Mouse (Mus musculus) layer of hippocampus, adult 9-11 months (tissue): ENCODE measurements around the gene Erv3.

Experiments
- DNase-seq: peaks from one replicate; pipeline ENCODE4 v3.0.0; 2022

Erv3 gene

GRCm38 (mm10) chr2:131859721-131860120, at the start of gene Erv3:
Gene Erv3, minus strand, starts transcription at chr2:131859747.
- no peak for DNase-seq

- DNase-seq, result no peak
Measured at GRCm38 (mm10) chr2:131908906-131909305, 49.4 kb upstream of the Erv3 start.

DNA sequence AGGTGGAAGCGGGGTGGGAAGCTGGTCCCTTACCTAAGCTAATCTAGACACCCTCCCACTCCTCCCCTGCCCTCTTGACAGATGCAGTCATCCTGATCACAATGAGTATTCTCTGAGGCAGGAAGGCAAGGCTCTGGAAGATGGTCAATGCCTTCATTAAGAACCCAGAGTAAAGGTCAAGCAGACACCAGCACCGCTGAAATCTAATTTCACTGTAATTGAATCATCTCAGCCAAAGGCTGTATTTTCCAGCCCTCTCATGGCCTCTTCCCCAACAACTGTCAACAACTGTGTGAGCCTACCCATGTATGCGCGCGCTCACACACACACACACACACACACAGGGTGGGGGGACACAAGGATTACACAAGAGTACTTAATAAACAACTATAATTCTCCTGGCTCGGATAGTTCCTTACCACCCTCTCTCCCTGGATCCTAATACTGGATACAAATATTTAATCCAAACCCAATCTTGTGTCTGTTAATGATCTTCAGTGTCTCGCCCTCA, 48.9 kb upstream of the Erv3 start:
- DNase-seq, result no peak

- DNase-seq, result no peak
Measured at GRCm38 (mm10) chr2:131907311-131907710, 47.8 kb upstream of the Erv3 start.

- no peak for DNase-seq
Measured at GRCm38 (mm10) chr2:131906846-131907245, 47.3 kb upstream of the Erv3 start.

DNA sequence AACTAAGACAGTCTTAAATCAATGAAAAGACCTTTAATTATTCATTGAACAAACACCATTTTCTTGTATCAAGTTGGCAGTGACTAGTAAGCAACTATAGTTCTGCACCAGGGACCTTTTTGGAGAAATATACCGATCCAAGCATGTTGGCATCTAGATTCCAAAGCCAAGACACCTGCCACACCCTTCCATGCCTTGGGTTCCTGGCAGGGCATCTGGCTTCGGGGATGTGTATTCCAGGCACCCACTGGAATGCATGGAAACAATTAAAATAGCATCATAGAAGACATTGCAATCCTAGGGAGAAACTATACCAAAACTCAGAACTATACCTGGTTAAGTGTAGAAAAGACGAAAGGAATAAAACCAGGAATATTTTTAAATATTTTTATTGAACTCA, 46.7 kb upstream of the Erv3 start:
- DNase-seq, result no peak

DNA sequence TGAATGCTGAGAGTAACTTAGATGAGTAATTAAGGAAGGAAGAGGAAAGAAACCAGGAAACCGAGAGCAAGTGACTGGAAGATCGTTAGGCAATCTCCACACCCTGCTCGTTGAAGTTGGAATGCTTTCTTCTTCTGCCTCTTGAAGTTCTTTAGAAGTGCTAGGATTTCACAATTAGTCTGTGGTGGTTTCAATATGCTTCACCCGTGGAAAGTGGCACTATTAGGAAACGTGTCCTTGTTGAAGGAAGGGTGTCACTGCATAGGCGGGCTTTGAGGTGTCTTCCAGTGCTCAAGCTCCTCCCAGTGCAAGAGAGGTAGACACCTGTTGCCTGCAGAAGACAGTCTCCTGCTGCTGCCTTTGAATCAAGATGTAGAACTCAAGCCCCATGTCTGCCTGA, 46.2 kb upstream of the Erv3 start:
- no peak for DNase-seq

GRCm38 (mm10) chr2:131905025-131905424, 45.5 kb upstream of the Erv3 start:
- no peak for DNase-seq

GRCm38 (mm10) chr2:131902867-131903266, 43.3 kb upstream of the Erv3 start:
- no peak for DNase-seq

DNA sequence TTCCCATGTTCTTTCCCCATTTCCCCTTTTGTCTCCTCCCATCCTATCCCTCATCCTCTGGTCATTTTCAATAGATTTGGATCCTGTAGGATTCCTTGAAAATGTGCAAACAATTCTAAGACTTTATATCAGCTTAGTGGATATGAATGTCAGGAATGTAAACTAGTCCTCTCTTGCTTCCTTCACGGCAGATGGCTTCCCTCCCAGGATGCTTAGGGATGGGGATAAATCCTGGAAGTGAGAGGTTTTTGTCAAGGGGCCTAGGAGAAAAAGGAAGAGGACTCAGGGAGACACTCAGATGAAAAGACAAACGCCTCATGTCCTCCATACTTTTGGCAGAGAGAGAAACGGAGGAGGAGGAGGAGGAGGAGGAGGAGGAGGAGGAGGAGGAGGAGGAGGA, 42.9 kb upstream of the Erv3 start:
- DNase-seq, result no peak

DNA sequence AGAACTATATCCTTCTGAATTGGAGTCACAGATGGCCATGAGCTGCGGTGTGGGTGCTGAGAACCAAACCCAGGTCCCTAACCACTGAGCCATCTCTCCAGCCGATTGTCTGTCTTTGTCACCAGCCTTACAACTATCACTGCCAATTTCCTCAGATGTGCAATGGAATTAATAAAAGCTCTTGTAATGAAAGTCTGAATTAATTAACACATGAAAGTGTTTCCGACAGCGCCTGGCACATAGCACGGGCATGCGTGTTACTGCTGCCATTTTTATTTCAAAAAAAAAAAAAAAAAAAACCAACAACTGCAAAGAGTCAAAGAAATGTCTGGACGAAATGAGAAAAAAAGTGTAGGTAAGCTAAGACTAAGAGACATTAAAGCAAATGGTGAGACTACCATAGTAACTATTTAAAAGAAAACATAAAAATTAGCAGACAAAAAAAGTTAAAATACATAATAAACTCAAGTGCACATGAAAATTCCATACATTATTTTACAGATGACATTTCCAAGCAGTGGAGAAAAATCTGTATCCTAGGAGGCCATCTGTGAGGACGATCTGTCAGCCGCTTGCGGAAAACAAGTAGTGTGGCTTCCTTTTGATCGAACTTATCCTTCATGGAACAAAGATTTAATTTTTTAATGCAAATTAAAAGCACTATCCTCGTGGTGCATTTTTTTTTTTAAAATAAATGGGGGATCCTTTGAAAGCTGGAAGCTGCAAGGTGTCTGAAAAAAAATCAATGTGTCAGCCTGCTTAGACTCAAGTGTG, 38.0 kb upstream of the Erv3 start:
- no peak for DNase-seq

- DNase-seq, result no peak
Measured at GRCm38 (mm10) chr2:131896011-131896410, 36.5 kb upstream of the Erv3 start.

GRCm38 (mm10) chr2:131895106-131895505, 35.6 kb upstream of the Erv3 start:
- DNase-seq, result no peak

- DNase-seq, result no peak
Measured at GRCm38 (mm10) chr2:131892534-131892933, 33.0 kb upstream of the Erv3 start.

DNA sequence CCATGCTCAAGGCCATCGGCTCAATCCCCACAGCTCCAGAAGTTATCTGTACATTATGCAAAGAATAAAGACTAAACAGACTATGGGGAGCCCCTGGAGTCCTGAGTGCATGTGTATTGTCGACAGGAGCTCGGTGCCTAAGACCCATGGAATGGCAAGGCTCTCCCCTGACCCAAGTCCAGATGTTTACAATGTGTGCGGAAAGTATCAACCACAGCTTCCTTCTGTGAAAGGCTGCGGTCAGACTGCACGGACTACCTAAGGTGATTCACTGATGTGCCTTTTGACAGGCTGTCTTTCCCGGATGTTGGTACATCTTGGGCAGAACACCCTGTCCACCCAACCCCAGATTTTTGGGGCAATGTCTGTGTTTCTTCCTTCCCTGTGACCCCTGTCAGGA, 28.7 kb upstream of the Erv3 start:
- DNase-seq, result no peak

DNA sequence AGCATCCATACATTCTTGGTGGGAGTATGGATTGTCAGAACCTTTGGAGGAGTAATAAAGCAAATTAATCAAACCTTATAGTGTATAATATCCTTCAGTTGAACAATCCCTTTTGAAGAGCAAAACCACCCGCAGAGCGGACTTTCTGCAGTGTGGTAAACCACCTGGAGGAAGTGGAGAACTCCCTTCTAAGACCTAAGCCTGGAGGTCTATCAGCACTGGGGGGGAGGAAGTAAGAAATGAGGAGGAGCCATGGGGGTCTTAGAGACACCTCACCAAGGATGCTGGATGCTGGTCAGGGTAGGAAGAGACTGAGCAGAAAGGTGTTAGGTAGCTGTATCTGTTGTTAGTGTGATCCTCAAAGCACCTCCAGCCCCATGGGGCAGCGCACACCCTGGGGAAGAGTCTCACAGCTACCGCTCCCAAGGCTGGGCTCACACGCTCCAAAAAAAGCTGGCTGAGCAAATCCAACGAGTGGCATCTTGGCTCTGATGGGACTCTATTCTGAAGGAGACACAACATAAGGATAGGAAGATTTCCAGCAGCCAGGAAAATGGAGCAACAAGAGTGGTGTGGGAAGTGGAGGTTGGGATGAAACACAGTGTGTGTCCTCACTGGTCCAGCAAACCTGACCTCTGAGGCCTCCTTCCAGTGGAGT, 27.1 kb upstream of the Erv3 start:
- DNase-seq, result no peak

DNA sequence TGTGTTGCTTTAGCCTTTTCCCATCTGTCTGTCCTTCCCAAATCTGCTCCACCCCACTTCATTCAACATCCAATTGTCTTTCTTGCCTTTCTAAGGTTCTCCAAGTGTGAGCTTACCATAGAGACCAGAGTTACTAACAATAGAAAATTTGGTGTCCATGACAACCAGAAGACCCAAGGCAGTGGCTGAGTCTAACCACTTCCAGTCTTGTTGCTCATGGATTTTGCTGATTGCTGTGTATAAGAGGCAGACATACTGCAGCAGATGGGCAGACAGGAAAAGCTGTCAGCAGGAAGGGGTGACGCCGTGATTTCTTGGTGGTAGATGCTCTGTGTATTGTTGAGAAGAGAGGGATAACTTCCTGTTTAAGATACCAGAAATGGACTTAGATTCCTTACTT, 23.6 kb upstream of the Erv3 start:
- peak; percentile 85 for DNase-seq

- no peak for DNase-seq
Measured at GRCm38 (mm10) chr2:131881766-131882165, 22.2 kb upstream of the Erv3 start.

- DNase-seq, result no peak
Measured at GRCm38 (mm10) chr2:131876551-131877265, 17.2 kb upstream of the Erv3 start.

DNA sequence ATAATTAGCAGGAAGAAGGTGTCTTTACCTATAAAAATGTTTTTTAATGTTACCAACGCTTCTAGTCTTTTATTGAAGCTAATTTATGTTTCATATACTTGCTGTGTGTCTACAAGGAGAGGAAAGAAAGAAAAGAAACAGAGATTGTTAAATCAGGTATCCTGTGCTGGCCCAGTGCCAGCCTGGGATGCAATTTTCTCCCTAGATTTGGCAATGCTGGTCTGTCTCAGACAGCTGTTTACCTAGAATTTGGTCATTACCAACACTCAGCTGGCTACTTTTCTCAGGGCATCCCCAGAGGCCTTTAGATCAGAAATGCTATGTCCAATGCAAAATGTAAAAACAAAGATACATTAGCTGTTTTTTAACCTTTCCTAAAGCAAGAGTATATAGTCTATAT, 13.8 kb upstream of the Erv3 start:
- no peak for DNase-seq

- no peak for DNase-seq
Measured at GRCm38 (mm10) chr2:131868983-131869382, 9.4 kb upstream of the Erv3 start.

GRCm38 (mm10) chr2:131866676-131867075, 7.1 kb upstream of the Erv3 start:
- DNase-seq, result no peak

DNA sequence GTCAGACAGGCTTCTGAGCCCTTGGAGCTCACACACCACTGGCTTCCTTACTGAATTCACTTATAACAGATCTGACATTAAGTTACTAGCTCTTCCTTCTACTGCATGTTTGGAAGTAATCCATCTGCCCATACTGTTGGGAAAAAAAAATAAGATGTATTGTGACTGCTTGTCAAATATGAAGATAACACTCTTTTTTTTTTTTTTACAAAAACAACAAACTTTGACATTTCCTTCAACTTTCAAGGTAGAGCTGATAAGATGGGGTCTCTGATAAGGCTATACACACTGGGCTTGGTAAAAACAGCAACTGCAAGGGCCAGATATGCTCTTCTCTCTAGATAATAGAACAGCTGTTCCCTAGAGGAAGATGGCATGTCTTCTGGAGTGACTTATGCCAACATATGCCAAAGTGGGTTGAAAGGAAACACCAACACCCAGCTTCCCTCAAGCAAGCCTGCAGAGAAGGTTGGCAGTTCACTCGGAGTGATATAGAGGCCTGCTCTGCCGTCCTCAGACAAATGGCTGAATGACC, 4.8 kb upstream of the Erv3 start:
- no peak for DNase-seq

GRCm38 (mm10) chr2:131863472-131863871, 3.9 kb upstream of the Erv3 start:
- DNase-seq, result peak; percentile 51
